Mouse (Mus musculus): ENCODE data around the gene Mta1. TPM values are rescaled to one million over a fixed set of nuclear protein-coding genes. Genes with fewer than 3 reads are reported as not detected.

Mta1 gene
- polyA plus RNA-seq, 1 experiment from 2014 or later: 11.2 TPM

DNA sequence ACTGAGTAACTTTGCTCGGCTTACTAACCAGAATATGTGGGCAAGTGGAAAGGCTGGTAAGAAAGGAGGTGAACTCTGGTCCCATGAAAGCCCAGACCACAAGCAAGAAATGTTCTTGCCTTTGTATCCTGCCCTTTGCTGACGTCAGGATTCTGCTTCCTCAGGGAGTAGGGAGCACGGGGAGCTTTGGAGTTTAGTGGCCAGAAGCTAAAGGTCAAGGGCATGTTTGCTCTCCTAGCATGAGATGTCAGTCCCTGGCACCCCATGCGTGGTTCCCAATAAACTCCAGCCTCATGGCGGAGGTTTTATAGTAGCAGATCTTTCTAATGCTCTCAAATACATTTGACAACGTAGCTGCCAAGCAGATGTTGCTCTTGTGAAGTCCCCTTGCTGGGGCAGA, 26.3 kb upstream of the Mta1 start:
- Histone ChIP-seq H3K4me1 (peaks cover 19% of the 10 kb centered on the region), H3K27me3 (replicated peaks) (no peaks in the 10 kb centered on the region), H3K27ac (no peak overlapping the region), H3K9me3 (no peaks in the 10 kb centered on the region), H3K4me3 (replicated peaks) (no peak overlapping the region), H3K4me2 (no peak overlapping the region), H3K9ac (no peak overlapping the region), H3K36me3 (peaks cover 18% of the 10 kb centered on the region)
- 81% methylated on average over 6 of the region's 6 CpGs for WGBS
- ATAC-seq (ENCODE audit: insufficient read depth, low FRiP score, low read depth): no peak

GRCm38 (mm10) chr12:113073420-113074328, 24.4 kb upstream of the Mta1 start:
- ATAC-seq (ENCODE audit: insufficient read depth, low FRiP score, low read depth): peak; percentile 28; the same call in 1 of the 2 replicates
- 10% methylated on average over 15 of the region's 15 CpGs for WGBS
- peak overlapping the region; percentile 91 for H3K4me2 ChIP-seq
- H3K27ac ChIP-seq: peak overlapping the region; percentile 90
- H3K27me3 ChIP-seq (replicated peaks): no peaks in the 10 kb centered on the region
- 0 out of 2 replicates have a peak overlapping the region, but pooled peaks have one; percentile 10 for H3K9ac ChIP-seq
- H3K4me3 ChIP-seq (replicated peaks): peak overlapping the region; percentile 47
- H3K36me3 ChIP-seq: peaks cover 12% of the 10 kb centered on the region
- H3K4me1 ChIP-seq: peaks cover 19% of the 10 kb centered on the region
- no peaks in the 10 kb centered on the region for H3K9me3 ChIP-seq

- H3K27me3 ChIP-seq (replicated peaks): no peaks in the 10 kb centered on the region
- WGBS: 3% methylated on average over 32 of the region's 32 CpGs
These were observed 23.6 kb upstream of the Mta1 start, which contains the start of gene Tex22 for GRCm38 (mm10) chr12:113074329-113075062. Gene Tex22 (plus strand): TSS chr12:113074502.

DNA sequence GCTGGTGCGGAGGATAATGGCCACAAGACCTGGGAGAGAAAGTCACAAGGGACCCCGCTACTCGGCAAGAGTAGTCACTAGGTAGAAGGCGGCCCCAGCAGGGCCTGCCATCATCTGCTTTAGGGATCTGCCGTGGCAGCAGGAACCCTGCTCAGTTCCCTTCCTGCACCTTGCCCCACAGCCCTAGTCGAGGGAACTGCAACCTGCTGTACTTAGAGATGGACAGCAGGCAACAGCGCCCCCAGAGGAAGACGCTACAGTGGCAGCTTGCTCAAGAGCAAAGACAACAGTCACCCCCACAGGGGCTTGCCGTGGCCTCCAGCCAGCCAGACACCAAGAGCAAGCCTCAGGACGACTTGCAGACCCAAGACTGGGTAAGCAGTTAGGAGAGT, 23.0 kb upstream of the Mta1 start:
- Histone ChIP-seq H3K9ac (no peak overlapping the region), H3K4me3 (replicated peaks) (peak overlapping the region; percentile 47), H3K4me1 (peaks cover 19% of the 10 kb centered on the region), H3K9me3 (no peaks in the 10 kb centered on the region), H3K36me3 (peaks cover 4% of the 10 kb centered on the region), H3K4me2 (peak overlapping the region; percentile 91), H3K27ac (peak overlapping the region; percentile 90), H3K27me3 (replicated peaks) (no peaks in the 10 kb centered on the region)
- WGBS: 8% methylated on average over 10 of the region's 10 CpGs
- ATAC-seq (ENCODE audit: insufficient read depth, low FRiP score, low read depth): peak; percentile 76

More at GRCm38 (mm10) chr12:113074329-113075062, 23.6 kb upstream of the Mta1 start, which contains the start of gene Tex22:
- peak within 1 kb of the TSS; percentile 35; the same call in 1 of the 2 replicates for H3K9ac ChIP-seq
- H3K27ac ChIP-seq: peak within 1 kb of the TSS; percentile 90
- peaks cover 19% of the 10 kb centered on the region for H3K4me1 ChIP-seq
- peak within 1 kb of the TSS; percentile 47 for H3K4me3 ChIP-seq (replicated peaks)
- peak within 1 kb of the TSS; percentile 91 for H3K4me2 ChIP-seq
- H3K9me3 ChIP-seq: no peaks in the 10 kb centered on the region
- peak; percentile 90 for ATAC-seq (ENCODE audit: insufficient read depth, low FRiP score, low read depth)
- H3K36me3 ChIP-seq: peaks cover 8% of the 10 kb centered on the region

- Histone ChIP-seq H3K9ac (no peak overlapping the region), H3K27me3 (replicated peaks) (no peaks in the 10 kb centered on the region), H3K4me2 (peak overlapping the region; percentile 91), H3K4me3 (replicated peaks) (0 out of 2 replicates have a peak overlapping the region, but pooled peaks have one; percentile 47), H3K4me1 (peaks cover 19% of the 10 kb centered on the region), H3K36me3 (no peaks in the 10 kb centered on the region; the same call in 1 of the 2 replicates), H3K27ac (no peak overlapping the region), H3K9me3 (no peaks in the 10 kb centered on the region)
- 49% methylated on average over 6 of the region's 6 CpGs for WGBS
- no peak for ATAC-seq (ENCODE audit: insufficient read depth, low FRiP score, low read depth)
These were observed 22.6 kb upstream of the Mta1 start for GRCm38 (mm10) chr12:113075486-113075885.

GRCm38 (mm10) chr12:113087276-113087675, 10.8 kb upstream of the Mta1 start:
- 70% methylated on average over 3 of the region's 3 CpGs for WGBS
- no peak for ATAC-seq (ENCODE audit: insufficient read depth, low FRiP score, low read depth)
- H3K9me3 ChIP-seq: no peaks in the 10 kb centered on the region
- H3K9ac ChIP-seq: no peak overlapping the region
- no peak overlapping the region for H3K27ac ChIP-seq
- no peaks in the 10 kb centered on the region for H3K4me1 ChIP-seq
- no peaks in the 10 kb centered on the region for H3K27me3 ChIP-seq (replicated peaks)
- H3K4me3 ChIP-seq (replicated peaks): no peak overlapping the region
- no peaks in the 10 kb centered on the region for H3K36me3 ChIP-seq
- H3K4me2 ChIP-seq: no peak overlapping the region

- H3K4me3 ChIP-seq (replicated peaks): no peak overlapping the region
- no peaks in the 10 kb centered on the region for H3K9me3 ChIP-seq
- no peak overlapping the region for H3K9ac ChIP-seq
- no peaks in the 10 kb centered on the region for H3K36me3 ChIP-seq
- ATAC-seq (ENCODE audit: insufficient read depth, low FRiP score, low read depth): no peak
- no peaks in the 10 kb centered on the region for H3K27me3 ChIP-seq (replicated peaks)
- H3K4me1 ChIP-seq: no peaks in the 10 kb centered on the region
- H3K4me2 ChIP-seq: no peak overlapping the region
- H3K27ac ChIP-seq: no peak overlapping the region
- 37% methylated on average over 4 of the region's 4 CpGs for WGBS
These were observed 10.1 kb upstream of the Mta1 start for GRCm38 (mm10) chr12:113088026-113088425.

- ATAC-seq (ENCODE audit: insufficient read depth, low FRiP score, low read depth): no peak
- 86% methylated on average over 6 of the region's 6 CpGs for WGBS
- Histone ChIP-seq H3K9ac (no peak overlapping the region), H3K4me1 (no peaks in the 10 kb centered on the region), H3K4me3 (replicated peaks) (no peak overlapping the region), H3K36me3 (no peaks in the 10 kb centered on the region), H3K4me2 (no peak overlapping the region), H3K27ac (no peak overlapping the region), H3K27me3 (replicated peaks) (no peaks in the 10 kb centered on the region), H3K9me3 (no peaks in the 10 kb centered on the region)
These were observed 9.0 kb upstream of the Mta1 start for GRCm38 (mm10) chr12:113089107-113089506.

GRCm38 (mm10) chr12:113090053-113090452, 8.0 kb upstream of the Mta1 start:
- no peaks in the 10 kb centered on the region for H3K4me1 ChIP-seq
- H3K9ac ChIP-seq: no peak overlapping the region
- H3K4me3 ChIP-seq (replicated peaks): no peak overlapping the region
- WGBS: 83% methylated on average over 17 of the region's 17 CpGs
- H3K9me3 ChIP-seq: no peaks in the 10 kb centered on the region
- no peaks in the 10 kb centered on the region for H3K27me3 ChIP-seq (replicated peaks)
- ATAC-seq (ENCODE audit: insufficient read depth, low FRiP score, low read depth): no peak
- H3K27ac ChIP-seq: no peak overlapping the region
- no peaks in the 10 kb centered on the region for H3K36me3 ChIP-seq
- no peak overlapping the region for H3K4me2 ChIP-seq

GRCm38 (mm10) chr12:113097040-113097439, 1.0 kb upstream of the Mta1 start:
- H3K9ac ChIP-seq: no peak overlapping the region
- WGBS: 83% methylated on average over 5 of the region's 5 CpGs
- H3K27ac ChIP-seq: no peak overlapping the region
- no peaks in the 10 kb centered on the region for H3K36me3 ChIP-seq
- H3K4me3 ChIP-seq (replicated peaks): no peak overlapping the region
- ATAC-seq (ENCODE audit: insufficient read depth, low FRiP score, low read depth): no peak
- no peaks in the 10 kb centered on the region for H3K27me3 ChIP-seq (replicated peaks)
- peaks cover 37% of the 10 kb centered on the region for H3K4me1 ChIP-seq
- H3K9me3 ChIP-seq: no peaks in the 10 kb centered on the region
- peak overlapping the region; percentile 84 for H3K4me2 ChIP-seq

DNA sequence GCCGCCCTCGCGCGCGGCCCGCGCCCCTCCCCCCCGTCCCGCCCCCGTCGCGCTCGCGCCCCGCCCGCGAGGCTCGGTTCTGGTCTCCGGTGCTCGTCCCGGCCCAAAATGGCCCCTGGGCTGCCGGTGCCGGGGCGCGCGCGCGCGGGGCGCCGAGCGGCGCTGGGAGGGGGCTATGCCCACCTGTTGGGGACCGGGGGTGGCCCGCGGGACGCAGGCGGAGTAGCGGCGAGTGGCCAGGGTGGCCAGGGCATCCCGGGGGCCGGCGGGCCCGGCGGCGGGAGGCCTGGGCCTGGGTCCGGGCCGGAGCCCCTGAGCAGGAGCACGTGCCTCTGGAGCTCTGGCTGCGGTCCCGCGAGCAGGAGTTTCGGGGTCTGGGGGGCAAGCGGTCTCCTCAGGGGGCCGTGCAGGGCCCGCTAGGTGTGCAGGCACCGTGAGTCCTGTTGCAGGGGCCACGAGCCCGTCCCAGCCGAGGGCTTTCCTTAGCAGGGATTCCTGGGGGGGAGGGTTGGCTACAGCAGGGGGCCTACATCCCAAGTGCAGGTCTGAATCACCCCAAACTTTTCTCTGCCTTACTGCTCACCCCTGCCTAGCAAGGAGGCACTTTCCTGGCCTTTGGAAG, 563 bp downstream of the Mta1 start:
- ATAC-seq (ENCODE audit: insufficient read depth, low FRiP score, low read depth): peak; percentile 1; the same call in 1 of the 2 replicates
- H3K27ac ChIP-seq: peak overlapping the region; percentile 76
- peak overlapping the region; percentile 92 for H3K4me3 ChIP-seq (replicated peaks)
- peaks cover 50% of the 10 kb centered on the region for H3K4me1 ChIP-seq
- H3K9ac ChIP-seq: peak overlapping the region; percentile 99
- no peaks in the 10 kb centered on the region for H3K36me3 ChIP-seq
- H3K9me3 ChIP-seq: no peaks in the 10 kb centered on the region
- 0% methylated on average over 30 of the region's 60 CpGs for WGBS
- H3K27me3 ChIP-seq (replicated peaks): no peaks in the 10 kb centered on the region
- peak overlapping the region; percentile 87 for H3K4me2 ChIP-seq
